Mouse (Mus musculus): ENCODE data around the gene Hoxc11. TPM values are rescaled to one million over a fixed set of nuclear protein-coding genes. Genes with fewer than 3 reads are reported as not detected.

The Hoxc11 gene
- polyA plus RNA-seq, 1 experiment from 2014 or later, result not detected

GRCm38 (mm10) chr15:102984925-102985324, 30.7 kb downstream of the Hoxc11 start:
- peaks cover 100% of the 10 kb centered on the region for H3K27me3 ChIP-seq (ENCODE audit: low read depth, poor library complexity, severe bottlenecking)
- H3K4me1 ChIP-seq, result peaks cover 14% of the 10 kb centered on the region
- H3K9me3 ChIP-seq (replicated peaks), result no peaks in the 10 kb centered on the region
- no peaks in the 10 kb centered on the region for H3K36me3 ChIP-seq
- H3K4me3 ChIP-seq, result no peak overlapping the region
- 6% methylated on average over 3 of the region's 3 CpGs for WGBS
- H3K27ac ChIP-seq (replicated peaks), result no peak overlapping the region
- DNase-seq (ENCODE audit: low spot score), result no peak

- DNase-seq (ENCODE audit: low spot score), result peak; percentile 93
- peaks cover 100% of the 10 kb centered on the region for H3K27me3 ChIP-seq (ENCODE audit: low read depth, poor library complexity, severe bottlenecking)
Measured at GRCm38 (mm10) chr15:102987124-102987833, 33.1 kb downstream of the Hoxc11 start.

DNA sequence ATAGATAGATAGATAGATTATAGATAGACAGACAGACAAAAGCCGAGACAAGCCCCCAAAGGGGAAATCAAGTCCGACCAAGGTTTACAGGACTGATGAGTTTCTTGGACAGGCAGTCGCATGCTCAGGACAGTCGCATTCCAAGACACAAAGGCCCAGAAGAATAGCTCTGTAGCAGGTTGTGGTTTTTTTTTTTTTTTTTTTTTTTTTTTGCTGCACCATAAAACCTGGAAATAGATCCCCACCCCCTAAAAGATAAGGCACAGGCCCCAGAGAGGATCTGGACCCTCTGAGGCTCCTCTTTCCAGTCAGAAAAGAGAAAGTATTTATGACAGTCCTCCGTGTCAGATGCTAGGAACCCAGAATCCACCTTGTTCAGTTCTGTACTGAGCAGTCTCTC, 33.9 kb downstream of the Hoxc11 start:
- no peak overlapping the region for H3K27ac ChIP-seq (replicated peaks)
- H3K36me3 ChIP-seq, result no peaks in the 10 kb centered on the region
- H3K4me1 ChIP-seq, result 0 out of 2 replicates have a peak, but pooled peaks cover 5% of the 10 kb centered on the region
- no peaks in the 10 kb centered on the region for H3K9me3 ChIP-seq (replicated peaks)
- H3K27me3 ChIP-seq (ENCODE audit: low read depth, poor library complexity, severe bottlenecking), result peaks cover 100% of the 10 kb centered on the region
- DNase-seq (ENCODE audit: low spot score), result no peak
- H3K4me3 ChIP-seq, result no peak overlapping the region
- WGBS, result 11% methylated on average over 5 of the region's 5 CpGs

More at GRCm38 (mm10) chr15:102987124-102987833, 33.1 kb downstream of the Hoxc11 start:
- H3K9me3 ChIP-seq (replicated peaks), result no peaks in the 10 kb centered on the region
- H3K4me3 ChIP-seq, result no peak overlapping the region
- no peak overlapping the region for H3K27ac ChIP-seq (replicated peaks)
- WGBS, result 3% methylated on average over 21 of the region's 21 CpGs
- 0 out of 2 replicates have a peak, but pooled peaks cover 5% of the 10 kb centered on the region for H3K4me1 ChIP-seq
- H3K36me3 ChIP-seq, result no peaks in the 10 kb centered on the region

DNA sequence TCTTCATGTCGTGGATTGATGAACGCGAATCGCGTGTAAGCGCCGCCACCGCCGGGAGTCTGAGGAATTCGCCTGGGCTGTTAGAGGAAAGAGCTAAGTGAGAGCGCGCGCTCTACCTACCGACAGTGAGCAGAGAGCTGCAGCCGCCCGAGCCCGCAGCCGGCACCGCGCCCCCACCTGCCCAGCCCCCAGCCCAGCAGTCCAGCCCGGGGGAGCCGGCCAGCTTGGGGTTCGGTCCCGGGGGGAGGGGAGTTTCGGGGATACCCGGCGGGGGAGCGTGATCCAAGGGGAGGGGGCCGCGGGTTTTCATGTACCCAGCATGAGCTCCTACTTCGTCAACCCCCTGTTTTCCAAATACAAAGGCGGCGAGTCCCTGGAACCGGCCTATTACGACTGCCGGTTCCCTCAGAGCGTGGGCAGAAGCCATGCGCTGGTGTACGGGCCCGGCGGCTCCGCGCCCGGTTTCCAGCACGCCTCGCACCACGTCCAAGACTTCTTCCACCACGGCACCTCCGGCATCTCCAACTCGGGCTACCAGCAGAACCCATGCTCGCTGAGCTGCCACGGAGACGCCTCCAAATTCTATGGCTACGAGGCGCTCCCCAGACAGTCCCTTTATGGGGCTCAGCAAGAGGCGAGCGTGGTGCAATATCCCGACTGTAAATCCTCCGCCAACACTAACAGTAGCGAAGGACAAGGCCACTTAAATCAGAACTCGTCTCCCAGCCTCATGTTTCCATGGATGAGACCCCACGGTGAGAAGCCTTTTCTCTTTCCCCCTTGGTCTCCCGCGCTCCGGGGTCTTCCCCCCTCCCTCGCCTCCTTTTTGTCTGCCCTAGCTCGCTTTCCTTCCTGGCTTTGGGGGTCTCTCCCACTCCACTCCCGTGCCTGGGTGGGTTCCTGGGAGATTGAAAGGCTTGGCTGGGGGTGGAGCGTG, 36.5 kb downstream of the Hoxc11 start, which contains the start of gene Hoxc8:
TSS of gene Hoxc8 (plus strand) at position 147 of the 937 bp plus-strand sequence.
- Histone ChIP-seq H3K4me3 (no peak within 1 kb of the TSS), H3K27me3 (ENCODE audit: low read depth, poor library complexity, severe bottlenecking) (peaks cover 100% of the 10 kb centered on the region), H3K4me1 (0 out of 2 replicates have a peak, but pooled peaks cover 5% of the 10 kb centered on the region), H3K9me3 (replicated peaks) (no peaks in the 10 kb centered on the region), H3K27ac (replicated peaks) (no peak within 1 kb of the TSS), H3K36me3 (no peaks in the 10 kb centered on the region)
- no peak for DNase-seq (ENCODE audit: low spot score)
- WGBS, result 1% methylated on average over 69 of the region's 69 CpGs

- no peaks in the 10 kb centered on the region for H3K9me3 ChIP-seq (replicated peaks)
- no peak for DNase-seq (ENCODE audit: low spot score)
- no peak overlapping the region for H3K27ac ChIP-seq (replicated peaks)
- H3K27me3 ChIP-seq (ENCODE audit: low read depth, poor library complexity, severe bottlenecking), result peaks cover 100% of the 10 kb centered on the region
- H3K4me3 ChIP-seq, result no peak overlapping the region
- H3K36me3 ChIP-seq, result no peaks in the 10 kb centered on the region
- H3K4me1 ChIP-seq, result 0 out of 2 replicates have a peak, but pooled peaks cover 5% of the 10 kb centered on the region
- 3% methylated on average over 7 of the region's 7 CpGs for WGBS
Measured at GRCm38 (mm10) chr15:102991782-102992181, 37.6 kb downstream of the Hoxc11 start.

DNA sequence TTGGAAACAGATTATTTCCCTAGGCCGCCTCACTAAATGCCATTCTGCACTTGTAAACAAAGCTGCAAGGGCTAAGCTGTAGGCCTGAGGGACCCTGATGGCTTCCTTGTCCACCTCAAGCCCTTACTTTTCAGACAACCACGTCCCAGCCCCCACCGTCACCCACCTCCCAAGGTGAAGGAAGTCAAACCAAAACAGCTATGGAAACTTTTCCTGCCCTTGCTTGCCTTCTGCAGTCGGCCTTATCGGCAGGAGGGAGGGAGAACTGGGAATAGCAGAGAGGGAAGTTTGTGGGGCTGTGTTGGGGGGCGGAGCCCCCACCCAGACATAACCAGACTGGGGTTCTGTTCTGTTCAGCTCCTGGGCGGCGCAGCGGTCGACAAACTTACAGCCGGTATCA, 38.0 kb downstream of the Hoxc11 start:
- Histone ChIP-seq H3K9me3 (replicated peaks) (no peaks in the 10 kb centered on the region), H3K27me3 (ENCODE audit: low read depth, poor library complexity, severe bottlenecking) (peaks cover 100% of the 10 kb centered on the region), H3K4me3 (no peak overlapping the region), H3K27ac (replicated peaks) (no peak overlapping the region), H3K4me1 (0 out of 2 replicates have a peak, but pooled peaks cover 5% of the 10 kb centered on the region), H3K36me3 (no peaks in the 10 kb centered on the region)
- DNase-seq (ENCODE audit: low spot score), result no peak
- WGBS, result under 1% methylated on average over 11 of the region's 11 CpGs

- Histone ChIP-seq H3K27ac (replicated peaks) (no peak overlapping the region), H3K9me3 (replicated peaks) (no peaks in the 10 kb centered on the region), H3K4me3 (no peak overlapping the region), H3K27me3 (ENCODE audit: low read depth, poor library complexity, severe bottlenecking) (peaks cover 100% of the 10 kb centered on the region), H3K36me3 (no peaks in the 10 kb centered on the region), H3K4me1 (0 out of 2 replicates have a peak, but pooled peaks cover 5% of the 10 kb centered on the region)
- no peak for DNase-seq (ENCODE audit: low spot score)
- 1% methylated on average over 3 of the region's 3 CpGs for WGBS
Measured at GRCm38 (mm10) chr15:102992863-102993262, 38.6 kb downstream of the Hoxc11 start.

- Histone ChIP-seq H3K36me3 (no peaks in the 10 kb centered on the region), H3K9me3 (replicated peaks) (no peaks in the 10 kb centered on the region), H3K27ac (replicated peaks) (no peak overlapping the region), H3K4me3 (no peak overlapping the region), H3K4me1 (peaks cover 14% of the 10 kb centered on the region), H3K27me3 (ENCODE audit: low read depth, poor library complexity, severe bottlenecking) (peaks cover 100% of the 10 kb centered on the region)
- 3% methylated on average over 9 of the region's 9 CpGs for WGBS
- no peak for DNase-seq (ENCODE audit: low spot score)
Measured at GRCm38 (mm10) chr15:102996548-102996947, 42.3 kb downstream of the Hoxc11 start.

- H3K9me3 ChIP-seq (replicated peaks), result no peaks in the 10 kb centered on the region
- H3K36me3 ChIP-seq, result no peaks in the 10 kb centered on the region
- H3K27me3 ChIP-seq (ENCODE audit: low read depth, poor library complexity, severe bottlenecking), result peaks cover 100% of the 10 kb centered on the region
- no peak overlapping the region for H3K27ac ChIP-seq (replicated peaks)
- no peak overlapping the region for H3K4me3 ChIP-seq
- no peak for DNase-seq (ENCODE audit: low spot score)
- peaks cover 14% of the 10 kb centered on the region for H3K4me1 ChIP-seq
- WGBS, result under 1% methylated on average over 3 of the region's 3 CpGs
Measured at GRCm38 (mm10) chr15:102997431-102997830, 43.2 kb downstream of the Hoxc11 start.

DNA sequence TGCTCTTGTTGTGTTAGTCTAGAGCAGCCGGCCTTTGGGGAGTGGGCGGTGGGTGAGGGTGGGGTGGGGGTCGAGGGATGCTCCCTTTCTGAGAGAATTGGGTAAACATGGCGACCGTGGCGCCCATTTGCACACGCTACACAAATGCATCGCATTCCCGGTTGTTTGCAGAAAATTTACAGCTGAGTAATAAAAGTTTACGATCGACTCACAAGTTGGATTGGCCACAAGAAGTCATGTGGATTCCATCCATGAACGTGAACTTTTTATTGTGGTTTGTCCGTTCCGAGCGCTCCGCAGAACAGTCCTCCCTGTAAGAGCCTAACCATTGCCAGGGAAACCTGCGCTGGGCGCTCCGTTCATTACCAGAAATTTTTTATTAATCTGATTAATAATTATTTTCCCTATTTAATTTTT, 43.7 kb downstream of the Hoxc11 start, which contains the start of gene Hoxc6:
TSS of gene Hoxc6 (plus strand) at position 319 of the 417 bp plus-strand sequence.
- Histone ChIP-seq H3K36me3 (no peaks in the 10 kb centered on the region), H3K9me3 (replicated peaks) (no peaks in the 10 kb centered on the region), H3K4me1 (peaks cover 14% of the 10 kb centered on the region), H3K27me3 (ENCODE audit: low read depth, poor library complexity, severe bottlenecking) (peaks cover 100% of the 10 kb centered on the region), H3K4me3 (peak within 1 kb of the TSS; percentile 47), H3K27ac (replicated peaks) (no peak within 1 kb of the TSS)
- DNase-seq (ENCODE audit: low spot score), result no peak
- 1% methylated on average over 19 of the region's 19 CpGs for WGBS

GRCm38 (mm10) chr15:102998608-102999182, 44.5 kb downstream of the Hoxc11 start:
- Histone ChIP-seq H3K36me3 (no peaks in the 10 kb centered on the region), H3K9me3 (replicated peaks) (no peaks in the 10 kb centered on the region), H3K27ac (replicated peaks) (no peak overlapping the region), H3K4me3 (peak overlapping the region; percentile 47), H3K27me3 (ENCODE audit: low read depth, poor library complexity, severe bottlenecking) (peaks cover 100% of the 10 kb centered on the region), H3K4me1 (peaks cover 14% of the 10 kb centered on the region)
- no peak for DNase-seq (ENCODE audit: low spot score)
- 2% methylated on average over 19 of the region's 19 CpGs for WGBS

- 0% methylated on average over 33 of the region's 33 CpGs for WGBS
- Histone ChIP-seq H3K36me3 (no peaks in the 10 kb centered on the region), H3K4me1 (peaks cover 14% of the 10 kb centered on the region), H3K27me3 (ENCODE audit: low read depth, poor library complexity, severe bottlenecking) (peaks cover 100% of the 10 kb centered on the region), H3K27ac (replicated peaks) (no peak overlapping the region), H3K9me3 (replicated peaks) (no peaks in the 10 kb centered on the region), H3K4me3 (peak overlapping the region; percentile 47)
- no peak for DNase-seq (ENCODE audit: low spot score)
Measured at GRCm38 (mm10) chr15:102999183-102999831, 45.1 kb downstream of the Hoxc11 start.

All from midbrain, embryonic 10.5 days (tissue).